9 mouse cellular contexts compared by ENCODE assay signal in genomic region chr5:74159906-74160305, GRCm38 (mm10). TPM values are rescaled to one million over a fixed set of nuclear protein-coding genes. Genes with fewer than 3 reads are reported as not detected.
A peak's percentile ranks its signal among the peaks of the same experiment; 100 is the strongest.
DNase-seq lines count a peak whose midpoint lies in the region; ATAC-seq lines count a peak whose summit lies in the region.
"Had no signal": no experiment of that assay in that cellular context is flagged by ENCODE, and none has a peak within 500 bp of the region (broad histone marks: within the 10 kb centered on the region; RNA-seq: fewer than 3 reads in every experiment).

No protein-coding gene starts in this region.

- peak overlapping the region; percentile 75 for H3K27ac ChIP-seq in heart, embryonic 11.5 days (ENCODE audit: low read depth, low read length)
- H3K27ac ChIP-seq in midbrain, embryonic 14.5 days (replicated peaks; ENCODE audit: low read depth, low read length) = no peak overlapping the region

- no peaks in the 10 kb centered on the region for H3K36me3 ChIP-seq in heart, embryonic 11.5 days (ENCODE audit: control insufficient read depth, insufficient read depth, low read length)
- H3K36me3 ChIP-seq in midbrain, embryonic 14.5 days (ENCODE audit: control insufficient read depth, insufficient read depth, low read length) = no peaks in the 10 kb centered on the region

- H3K9me3 ChIP-seq in heart, embryonic 11.5 days (replicated peaks; ENCODE audit: control insufficient read depth, low read length) = no peaks in the 10 kb centered on the region
- no peaks in the 10 kb centered on the region for H3K9me3 ChIP-seq in midbrain, embryonic 14.5 days (ENCODE audit: control insufficient read depth, low read length)

- no peak overlapping the region for H3K4me3 ChIP-seq in heart, embryonic 11.5 days (ENCODE audit: low read depth, low read length)
- no peak overlapping the region for H3K4me3 ChIP-seq in midbrain, embryonic 14.5 days (replicated peaks; ENCODE audit: low read depth, low read length)

- H3K4me2 ChIP-seq in heart, embryonic 11.5 days = no peak overlapping the region
- H3K4me2 ChIP-seq in midbrain, embryonic 14.5 days (ENCODE audit: low read length) = no peak overlapping the region

- no peak for DNase-seq in heart, adult 11 months
- DNase-seq in ovary, adult 18-20 months (ENCODE audit: low spot score) = peak; percentile 64
- DNase-seq in ovary, postnatal 14 days (ENCODE audit: low spot score) = no peak
- DNase-seq in heart, postnatal 4 days = peak; percentile 26
- DNase-seq in yolk sac, embryonic 10.5 days (ENCODE audit: low spot score) = peak; percentile 53
- no peak for DNase-seq in midbrain, embryonic 14.5 days
- DNase-seq in gastrocnemius, postnatal 4 days (ENCODE audit: low spot score in 2 of 2) = no peak

- no peaks in the 10 kb centered on the region for H3K27me3 ChIP-seq in heart, embryonic 11.5 days (ENCODE audit: control insufficient read depth, insufficient read depth, low read length)
- H3K27me3 ChIP-seq in midbrain, embryonic 14.5 days (ENCODE audit: control insufficient read depth, insufficient read depth, low read length) = no peaks in the 10 kb centered on the region

- ATAC-seq in heart, embryonic 11.5 days (replicated peaks; ENCODE audit: insufficient number of reproducible peaks, low FRiP score, low TSS enrichment) = peak; percentile 55; the same call in 1 of the 2 replicates
- no peak for ATAC-seq in midbrain, embryonic 14.5 days (ENCODE audit: low FRiP score, low TSS enrichment)
- ATAC-seq: CD4-positive, CD25-positive, alpha-beta regulatory T cell, adult 4 months had no signal

- H3K4me1 ChIP-seq in heart, embryonic 11.5 days (ENCODE audit: control insufficient read depth, insufficient read depth, low read length) = peaks cover 49% of the 10 kb centered on the region
- peaks cover 11% of the 10 kb centered on the region for H3K4me1 ChIP-seq in midbrain, embryonic 14.5 days (ENCODE audit: control insufficient read depth, insufficient read depth, low read length)

- H3K9ac ChIP-seq in heart, embryonic 11.5 days (ENCODE audit: low read depth, low read length) = no peak overlapping the region
- H3K9ac ChIP-seq in midbrain, embryonic 14.5 days (replicated peaks; ENCODE audit: low read length) = no peak overlapping the region

- WGBS in heart, embryonic 11.5 days (ENCODE audit: insufficient replicate concordance) = 25% methylated on average over 7 of the region's 7 CpGs
- WGBS in midbrain, embryonic 14.5 days = 80% methylated on average over 7 of the region's 7 CpGs

RNA-seq across cellular contexts. Expression of gene Rasl11b, which starts 35.2 kb away (rescaled TPM):
- 75.9 and 87.0 TPM in 2 replicates for polyA plus RNA-seq in heart, embryonic 11.5 days (2014; fragmentation: Nextera tagmentation; extraction: Ambion mirVana)
- 10 to 100 TPM; 71.9 to 73.4 TPM for total RNA-seq in heart, postnatal 4 days (2021)
- polyA plus RNA-seq in midbrain, embryonic 14.5 days (2014; fragmentation: Nextera tagmentation; extraction: Ambion mirVana) = 11.4 and 13.6 TPM in 2 replicates
- 10 to 100 TPM; 11.7 to 15.1 TPM for total RNA-seq in gastrocnemius, postnatal 4 days (2021)

Comparison
In these comparisons a context has a peak if more than half of its experiments do, and no peak if none do; other contexts are left out.
1. DNase-seq: peak in ovary, adult 18-20 months (single experiment), heart, postnatal 4 days (single experiment) and yolk sac, embryonic 10.5 days (single experiment); none in heart, adult 11 months (single experiment), ovary, postnatal 14 days (single experiment), midbrain, embryonic 14.5 days (single experiment) and gastrocnemius, postnatal 4 days (0 of 2).
2. RNA of gene Rasl11b, which starts 35.2 kb away (total RNA-seq): 71.9 to 73.4 TPM in heart, postnatal 4 days; 11.7 to 15.1 TPM in gastrocnemius, postnatal 4 days; every median in the first group is over 4 times any median in the second.